Mouse (Mus musculus): ENCODE measurements around the gene Cttnbp2nl.

DNA sequence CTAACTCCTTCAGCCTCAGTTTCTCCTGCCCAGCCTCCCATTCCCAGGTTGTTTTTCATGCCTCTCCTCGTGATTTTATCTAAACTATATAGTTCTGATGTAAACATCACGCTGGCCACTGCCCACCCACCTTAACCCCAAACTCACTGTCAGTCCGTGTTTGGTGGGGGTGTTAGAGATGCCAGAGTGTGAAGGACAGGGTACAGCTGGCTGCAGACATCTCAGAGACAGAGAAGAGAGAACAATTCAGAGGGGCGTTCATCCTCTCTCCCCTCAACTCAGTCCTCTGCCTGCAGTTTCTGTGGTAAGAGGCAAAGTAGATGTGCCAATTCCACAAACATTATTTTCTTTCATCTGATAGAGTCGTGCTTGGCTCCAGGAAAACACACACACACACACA is 90.1 kb downstream of the Cttnbp2nl start:
- TF ChIP-seq CTCF (IDR thresholded peaks at IDR 0.05; ENCODE audit: low read depth, low read length) (no peak), TAL1 (conservative IDR thresholded peaks at IDR 0.05; ENCODE audit: low read depth, low read length) (no peak), POLR2AphosphoS5 (IDR thresholded peaks at IDR 0.05; ENCODE audit: insufficient replicate concordance, low read depth, low read length) (no peak), GATA1 (IDR thresholded peaks at IDR 0.05; ENCODE audit: borderline replicate concordance, low read length) (no peak), GATA2 (IDR thresholded peaks at IDR 0.05; ENCODE audit: borderline replicate concordance, low read depth, low read length) (no peak)
